Mouse (Mus musculus) retina, postnatal 7 days (tissue): ENCODE data around the gene Arl15.

Experiments
- DNase-seq: peaks from one replicate; pipeline ENCODE4 v3.0.0-alpha.2; 2012; ENCODE audit warnings: low read depth, low spot score

Gene Arl15

DNA sequence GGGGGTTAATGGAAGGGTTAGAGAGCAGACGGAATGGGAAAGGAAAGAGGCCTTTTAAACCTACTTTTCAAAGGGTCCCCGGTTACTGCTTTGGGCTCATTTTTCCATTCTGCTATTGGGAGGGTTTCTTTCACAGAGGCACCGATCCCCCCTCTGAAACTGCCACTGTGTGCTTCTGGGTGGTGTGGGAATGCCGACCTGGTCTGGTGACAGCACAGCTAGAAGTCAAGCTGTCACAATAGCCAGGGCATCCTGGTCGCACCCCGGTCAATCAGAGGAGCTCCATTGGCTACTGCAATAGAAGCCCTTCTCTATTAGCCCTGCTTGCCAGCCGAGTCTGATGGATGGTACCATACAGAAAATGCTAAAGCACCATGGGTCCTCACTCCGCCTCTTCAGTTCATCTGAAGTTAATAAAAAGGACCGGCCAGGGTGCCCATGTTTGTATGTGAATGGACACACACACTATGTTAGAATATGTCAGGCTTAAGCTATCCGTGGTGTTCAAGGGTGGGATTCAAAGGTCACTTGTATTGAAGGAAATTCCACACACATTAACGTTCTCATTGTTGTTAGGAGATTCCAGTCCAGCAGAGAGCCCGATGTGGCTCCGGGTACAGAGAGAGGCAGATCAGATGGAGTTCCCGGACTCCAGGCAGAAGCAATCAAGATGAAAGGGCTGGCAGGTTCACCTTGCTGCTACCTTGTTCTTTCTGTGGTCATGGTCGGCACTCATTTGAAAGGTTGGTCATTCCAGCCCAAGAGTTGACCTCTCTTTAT is 258.3 kb downstream of the Arl15 start:
- DNase-seq, result no peak

DNA sequence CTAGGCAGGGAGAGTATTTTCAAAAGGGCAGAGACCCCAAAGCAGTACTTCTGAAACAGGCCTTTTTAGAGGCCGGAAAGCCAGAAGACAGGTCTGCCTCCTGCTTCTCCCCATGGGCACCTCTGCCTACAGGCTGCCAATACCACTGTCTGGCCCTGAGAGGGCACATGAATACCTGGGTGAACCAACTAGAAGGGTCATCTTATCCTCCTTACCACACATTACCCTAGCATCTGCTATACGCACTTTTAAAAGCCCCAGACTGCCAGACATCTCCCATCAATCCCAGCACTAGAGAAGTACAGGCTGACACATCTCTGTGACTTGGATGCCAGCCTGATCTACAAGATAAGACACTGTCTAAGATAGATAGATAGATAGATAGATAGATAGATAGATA is 259.0 kb downstream of the Arl15 start:
- DNase-seq, result no peak

DNA sequence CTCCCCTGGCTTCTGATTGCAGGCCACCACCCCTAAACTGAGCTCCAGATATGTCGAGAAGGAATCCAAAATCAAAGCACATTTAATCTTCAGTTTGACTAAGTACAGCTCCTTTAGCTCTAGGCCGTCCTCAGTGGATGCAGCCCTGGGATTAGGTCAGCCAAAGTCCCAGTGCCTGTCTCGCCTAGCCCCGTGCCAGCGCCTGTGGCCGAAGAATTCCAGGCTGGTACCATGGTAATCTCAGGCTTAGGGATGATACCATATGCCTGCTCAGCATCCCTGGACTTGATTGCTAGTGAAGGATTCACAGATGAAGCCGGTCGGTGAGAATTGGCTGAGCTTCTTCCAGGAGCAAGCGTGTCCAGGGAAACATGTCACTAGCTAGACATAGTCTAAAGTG is 261.4 kb downstream of the Arl15 start:
- DNase-seq, result no peak

DNA sequence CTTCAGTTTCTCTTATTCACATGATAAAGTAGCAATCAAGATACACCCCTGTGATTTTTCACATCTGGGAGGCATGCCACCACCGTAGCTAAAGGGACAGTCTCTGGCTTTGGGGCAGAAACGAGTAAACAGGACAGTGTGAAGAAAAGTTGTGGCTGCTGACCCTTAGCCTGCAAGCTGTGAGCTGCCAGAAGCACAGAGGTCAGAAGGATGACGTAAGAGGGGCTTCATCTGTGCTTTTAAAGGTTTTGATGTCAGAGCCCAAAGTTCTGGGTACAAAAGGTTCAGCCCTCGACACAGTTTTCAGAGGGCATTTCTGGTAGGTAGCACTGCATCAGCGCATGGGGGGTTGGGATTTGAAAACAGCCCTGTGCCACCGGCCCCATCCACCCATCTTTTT is 266.0 kb downstream of the Arl15 start:
- DNase-seq, result no peak

DNA sequence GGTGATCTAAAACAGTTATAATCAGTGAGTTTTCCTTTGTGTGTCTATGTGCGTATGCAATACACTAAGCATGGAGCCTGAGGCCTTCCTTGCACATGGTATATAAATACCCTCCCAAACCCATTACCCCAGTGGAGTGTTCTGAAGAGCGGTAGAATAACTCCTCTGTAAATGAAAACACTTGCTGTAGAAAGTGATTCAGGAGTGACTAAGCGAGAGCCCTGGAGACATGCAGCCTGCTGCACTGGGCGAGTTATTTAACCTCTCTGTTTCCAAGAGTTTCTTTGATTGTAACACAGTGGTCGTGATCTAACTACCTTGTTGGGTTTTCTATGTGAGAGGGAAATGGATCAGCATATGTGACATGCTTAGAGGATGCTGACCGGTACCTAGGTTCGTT is 266.9 kb downstream of the Arl15 start:
- DNase-seq, result no peak

DNA sequence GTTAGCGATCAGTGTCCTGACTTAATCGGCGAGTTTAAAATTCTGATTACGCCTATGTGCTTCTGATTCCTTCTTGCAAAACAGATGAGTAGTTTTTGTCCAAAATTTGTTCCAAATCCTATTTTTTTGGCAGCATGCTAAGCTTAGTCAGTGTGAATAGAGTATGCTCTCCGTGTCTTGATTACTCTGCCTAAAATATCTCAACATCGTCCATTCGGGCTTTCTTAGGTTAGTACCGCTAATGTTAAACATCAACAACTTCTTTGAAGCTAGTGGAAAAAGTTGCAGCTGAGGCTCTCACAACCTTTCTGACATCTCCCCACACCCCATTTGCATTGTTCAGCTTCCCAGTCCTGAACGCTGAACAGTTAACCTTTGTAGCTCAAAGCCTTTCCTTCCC is 269.8 kb downstream of the Arl15 start:
- no peak for DNase-seq

DNA sequence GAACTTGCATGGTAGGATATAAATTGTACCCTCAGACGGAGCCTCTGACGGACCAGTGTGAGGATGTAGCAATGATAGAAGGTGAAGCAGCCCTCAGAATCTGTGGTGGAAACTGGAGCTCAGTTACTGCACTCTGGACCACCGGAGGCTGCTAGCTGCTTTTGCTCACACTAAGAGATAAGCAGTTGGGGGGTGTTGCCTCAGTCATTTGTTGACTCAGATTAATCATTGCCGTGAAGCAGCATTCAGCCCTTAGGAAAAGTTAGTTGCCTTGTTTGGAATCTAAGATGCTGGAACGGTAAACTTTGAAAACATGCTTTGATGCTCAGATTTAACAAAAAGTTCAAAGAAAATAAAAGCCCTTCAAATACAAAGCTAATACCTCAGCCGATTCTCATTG is 270.7 kb downstream of the Arl15 start:
- DNase-seq, result no peak

DNA sequence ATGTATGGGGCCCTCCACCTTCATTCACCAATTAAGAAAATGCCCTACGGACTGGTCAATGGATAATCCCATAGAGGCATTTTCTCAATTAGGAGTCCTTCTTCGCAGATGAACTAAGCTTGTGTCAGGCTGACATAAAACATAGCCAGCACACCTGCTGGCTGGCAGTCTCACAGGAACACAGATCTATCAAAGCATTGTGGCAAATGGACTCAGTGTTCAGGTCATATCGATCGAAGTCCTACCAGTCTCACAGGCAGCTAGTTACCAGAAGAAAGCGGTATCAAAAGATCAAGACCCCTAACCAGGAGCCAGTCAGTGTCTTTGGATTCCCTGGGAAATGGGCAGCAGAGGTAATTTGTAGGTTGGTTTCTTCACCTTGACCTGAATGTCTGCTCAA is 274.1 kb downstream of the Arl15 start:
- DNase-seq, result no peak

DNA sequence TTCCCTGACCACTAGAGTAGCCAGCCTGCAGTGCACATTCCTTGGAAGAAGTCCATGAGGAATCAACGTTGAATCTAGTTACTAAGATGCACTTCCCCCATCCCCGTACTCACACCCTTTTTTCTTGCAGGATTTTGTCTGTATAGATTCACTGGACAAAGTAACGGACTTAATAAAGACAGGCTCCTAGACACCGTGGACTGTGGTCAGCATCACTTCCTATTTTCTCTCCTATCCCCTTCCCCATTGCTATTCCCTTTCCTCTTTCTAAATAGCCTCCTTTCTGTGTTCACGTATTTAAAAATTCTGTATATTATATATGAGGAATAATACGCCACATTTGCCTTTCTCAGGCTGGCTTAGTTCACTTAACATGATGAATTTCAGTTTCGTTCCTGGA is 277.1 kb downstream of the Arl15 start:
- no peak for DNase-seq

DNA sequence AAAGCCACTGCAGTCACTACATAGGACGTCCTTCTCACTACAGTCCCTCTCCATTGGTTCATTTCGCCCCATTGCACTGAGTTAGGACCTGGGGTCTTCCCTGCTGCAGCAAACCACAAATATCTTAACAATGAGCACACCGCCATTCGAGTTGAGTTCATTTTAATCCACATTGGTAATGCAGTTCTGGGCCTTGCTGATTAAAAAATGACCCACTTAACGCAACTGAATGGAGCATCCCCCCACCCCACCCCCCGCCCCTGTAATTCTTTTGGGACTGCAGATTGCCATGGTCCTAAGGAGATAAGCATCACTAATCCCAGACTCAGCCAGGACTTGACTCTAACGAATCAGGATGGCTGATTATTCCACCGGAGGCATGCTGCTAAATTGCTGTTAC is 280.2 kb downstream of the Arl15 start:
- DNase-seq, result peak; percentile 33

DNA sequence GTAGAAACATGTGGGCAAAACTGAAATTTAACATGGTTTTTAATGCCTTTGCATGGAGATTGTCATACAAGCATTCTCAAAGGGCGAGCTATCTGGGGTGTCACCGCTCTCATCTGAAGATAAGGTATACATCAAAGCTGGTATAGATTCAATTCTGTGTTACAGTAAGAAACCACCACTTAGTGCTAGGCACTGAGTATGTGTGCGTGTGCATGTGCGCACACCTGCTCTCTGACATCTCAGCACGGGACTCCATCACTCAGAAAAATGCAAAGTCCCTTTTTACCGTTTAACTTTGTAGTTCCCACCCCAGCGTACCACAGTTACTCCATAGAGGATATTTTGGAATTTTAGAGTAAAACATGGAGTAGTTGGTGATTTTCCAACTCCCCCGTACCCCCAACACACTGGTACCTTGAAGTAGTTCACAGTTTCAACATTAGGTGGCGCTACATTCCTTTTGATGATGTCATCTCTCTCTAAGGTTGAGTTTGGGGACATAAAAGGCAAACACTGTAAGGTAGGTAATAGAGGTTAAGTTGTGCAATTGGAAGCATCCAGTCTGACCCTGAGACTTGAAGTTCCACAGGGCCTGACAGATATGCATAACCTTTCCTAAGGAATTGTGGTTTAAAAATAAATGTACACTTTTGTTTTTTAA is 281.5 kb downstream of the Arl15 start:
- DNase-seq, result peak; percentile 33

DNA sequence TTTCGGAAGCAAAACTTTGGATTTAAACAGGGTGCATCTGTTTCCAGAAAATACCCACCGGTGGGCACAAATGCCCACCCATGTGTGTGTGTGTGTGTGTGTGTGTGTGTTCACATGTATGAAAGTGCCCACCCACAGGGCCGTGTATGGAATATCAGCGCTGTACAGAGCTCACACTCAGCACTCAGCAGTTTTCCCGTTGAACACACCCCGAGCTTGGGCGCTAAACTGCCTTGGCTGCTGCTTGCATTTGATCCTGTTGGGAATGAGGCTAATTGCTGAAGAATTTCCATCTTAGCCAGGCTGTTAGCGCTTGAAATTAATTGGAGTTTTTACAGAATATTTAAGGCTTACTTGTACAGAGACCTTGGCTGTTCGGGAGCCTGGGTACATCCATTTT is 282.9 kb downstream of the Arl15 start:
- DNase-seq, result no peak

DNA sequence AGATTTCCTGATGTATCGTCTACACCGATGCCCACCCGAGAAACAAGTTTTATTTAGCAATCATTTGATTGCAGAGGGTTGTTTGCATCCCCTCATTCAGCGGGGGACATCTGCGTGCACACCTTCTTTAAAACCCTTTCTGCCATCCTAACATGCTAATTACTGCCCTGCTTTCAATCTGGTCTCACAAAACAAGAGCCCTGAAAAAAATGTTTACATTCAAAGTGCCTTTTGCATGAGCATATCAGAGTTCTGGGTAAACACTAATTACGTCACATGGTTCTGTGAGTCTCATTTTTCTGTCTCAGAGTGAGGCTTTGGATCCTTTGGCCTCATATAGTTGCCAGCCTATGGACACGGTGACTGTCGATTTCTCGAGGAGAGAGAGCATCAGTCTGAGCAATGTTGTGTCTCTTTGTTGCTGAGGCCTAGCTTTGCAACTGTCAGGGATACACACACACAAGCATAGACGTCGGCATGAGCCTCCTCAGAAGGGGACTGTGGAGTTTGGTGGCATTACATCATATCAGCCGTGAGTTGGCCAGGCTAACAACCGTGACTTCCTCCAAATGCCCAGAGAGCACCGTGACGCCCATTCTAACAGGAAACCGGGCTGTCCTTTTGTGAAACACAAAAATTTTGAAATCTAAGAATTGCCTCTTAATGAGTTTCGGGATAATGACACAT is 283.4 kb downstream of the Arl15 start:
- DNase-seq, result no peak

DNA sequence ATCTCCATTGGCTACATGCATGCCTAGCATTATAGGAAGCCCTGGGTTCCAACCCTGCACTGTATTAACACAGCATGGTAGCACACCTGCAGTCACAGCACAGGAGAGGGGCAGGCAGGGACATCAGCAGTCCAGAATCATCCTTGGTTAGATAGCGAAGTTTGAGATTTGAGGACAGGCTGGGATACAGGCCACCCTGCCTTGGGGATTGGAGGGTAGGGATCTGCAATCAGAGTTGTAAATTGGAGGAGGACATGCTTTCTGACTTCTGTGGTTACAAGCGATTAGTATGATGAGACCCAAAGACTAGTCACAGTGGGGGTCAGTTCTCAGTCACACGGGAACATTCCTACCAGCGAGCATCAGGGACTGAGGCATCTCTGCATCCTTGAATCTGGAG is 284.5 kb downstream of the Arl15 start:
- no peak for DNase-seq

DNA sequence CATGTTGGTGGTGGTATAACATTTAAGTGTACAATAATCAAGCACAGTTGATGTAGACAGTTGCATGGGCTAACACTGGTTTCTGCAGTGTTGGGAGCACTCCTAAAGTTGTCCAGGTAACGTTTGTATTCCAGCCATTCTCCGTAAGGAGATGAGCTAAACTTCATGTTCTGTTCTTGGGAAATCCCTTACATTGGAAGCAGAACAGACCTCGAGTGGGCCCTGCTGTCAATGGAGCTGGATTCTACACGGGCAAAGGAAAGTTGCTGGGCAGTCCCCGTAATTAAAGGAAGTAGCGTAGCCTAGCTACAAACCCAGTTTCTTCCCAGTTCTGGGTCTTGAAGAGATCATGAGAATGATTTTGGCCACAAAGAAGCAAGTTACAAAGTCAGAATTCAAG is 285.4 kb downstream of the Arl15 start:
- no peak for DNase-seq

DNA sequence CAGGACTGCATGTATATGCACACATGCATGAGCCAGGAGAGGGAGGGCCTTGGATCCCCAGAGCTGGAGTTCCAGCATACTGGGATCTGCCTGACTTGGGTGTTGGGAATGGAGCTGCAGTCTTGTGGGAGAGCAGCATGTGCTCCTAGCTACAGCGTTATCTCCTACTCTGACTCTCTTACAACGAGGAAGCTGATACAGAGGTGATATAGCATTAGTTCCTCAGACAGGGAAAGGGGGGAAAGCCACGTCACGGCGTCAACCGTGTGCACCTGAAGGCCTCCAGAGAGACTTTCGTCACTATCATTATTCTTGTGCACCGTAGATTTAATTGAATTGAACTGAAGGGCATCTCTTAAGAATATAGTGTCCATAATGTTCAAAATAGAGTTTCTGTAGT is 286.2 kb downstream of the Arl15 start:
- no peak for DNase-seq

DNA sequence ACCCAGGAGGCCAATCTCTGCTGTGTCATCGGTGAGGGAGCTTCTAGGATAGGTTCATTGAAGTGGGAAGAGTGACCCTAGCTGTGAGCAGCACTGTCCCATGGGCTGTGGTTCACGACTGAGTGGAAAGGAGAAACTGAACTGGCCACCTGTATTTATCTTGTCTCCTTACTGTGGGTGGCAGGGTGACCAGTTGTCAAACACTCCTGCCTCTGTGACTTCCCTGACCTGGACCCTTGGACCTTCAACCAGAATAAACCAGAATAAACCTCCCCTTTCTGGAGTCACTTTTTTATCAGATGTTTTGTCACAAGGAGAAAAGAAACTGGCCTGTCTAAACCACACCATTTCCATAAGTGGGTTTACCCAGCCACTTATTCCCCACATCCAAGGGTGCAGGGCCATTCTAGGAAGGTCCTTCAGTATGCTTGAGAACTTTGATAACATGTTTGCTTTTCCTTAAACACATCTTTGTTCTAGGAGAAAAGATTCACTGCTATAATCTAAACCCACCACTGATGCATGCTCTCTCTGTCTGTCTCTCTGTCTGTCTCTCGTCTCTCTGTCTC is 289.3 kb downstream of the Arl15 start:
- DNase-seq, result no peak

DNA sequence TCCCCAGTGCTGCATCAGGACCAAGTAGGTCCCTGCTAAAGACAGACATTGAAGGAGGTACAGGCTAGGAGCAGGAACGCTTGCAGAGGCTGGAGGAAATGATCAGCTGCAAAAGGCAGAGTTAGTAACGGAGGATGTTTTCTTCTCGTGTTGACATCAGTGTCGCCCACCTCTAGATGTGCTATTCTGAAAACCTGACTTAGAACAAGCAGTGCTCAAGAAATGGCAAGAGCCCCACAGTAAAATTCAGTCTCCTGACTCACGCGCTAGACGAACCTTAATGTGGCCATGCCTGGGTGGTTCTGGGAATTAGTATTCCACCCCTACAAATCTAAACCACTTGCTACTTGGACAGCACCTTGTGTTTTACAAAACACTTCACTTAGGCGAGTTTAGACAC is 291.1 kb downstream of the Arl15 start:
- no peak for DNase-seq

DNA sequence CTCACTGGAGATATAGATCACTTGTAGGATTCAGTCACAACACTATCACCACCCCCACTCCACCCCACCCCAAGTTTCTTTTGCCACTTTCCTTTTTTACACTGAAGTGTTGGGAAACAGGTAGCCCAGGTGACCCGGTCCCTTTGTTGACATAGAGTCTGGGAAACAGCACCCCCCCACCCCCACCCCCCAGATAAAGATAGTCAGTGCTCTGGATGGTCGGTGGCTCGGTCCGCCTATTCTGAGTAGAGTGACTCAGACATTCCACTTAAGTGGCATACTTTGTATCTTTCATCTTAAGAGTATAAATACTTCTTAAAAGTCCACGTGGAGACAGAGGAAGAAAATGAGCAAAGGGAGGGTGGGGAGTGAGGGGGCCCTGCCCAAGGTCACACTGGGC is 292.0 kb downstream of the Arl15 start:
- no peak for DNase-seq

DNA sequence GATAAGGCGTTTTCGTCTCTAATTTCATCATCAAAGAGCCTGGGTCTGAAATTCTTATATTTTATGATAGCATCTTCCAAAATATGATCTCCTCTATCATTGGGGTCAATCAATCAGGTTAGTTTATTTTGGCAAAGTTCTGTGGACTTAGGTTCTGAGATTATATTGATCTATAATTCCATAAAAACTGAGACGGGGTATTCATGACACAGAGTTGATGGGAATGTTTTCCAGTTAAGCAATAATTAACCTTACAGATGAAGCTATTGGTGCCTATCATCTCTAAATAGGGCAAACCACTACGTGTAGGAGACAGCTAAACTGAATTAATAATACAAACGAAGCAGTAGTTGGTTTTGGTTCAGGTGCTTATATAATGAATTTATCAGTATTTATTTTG is 292.5 kb downstream of the Arl15 start:
- no peak for DNase-seq

DNA sequence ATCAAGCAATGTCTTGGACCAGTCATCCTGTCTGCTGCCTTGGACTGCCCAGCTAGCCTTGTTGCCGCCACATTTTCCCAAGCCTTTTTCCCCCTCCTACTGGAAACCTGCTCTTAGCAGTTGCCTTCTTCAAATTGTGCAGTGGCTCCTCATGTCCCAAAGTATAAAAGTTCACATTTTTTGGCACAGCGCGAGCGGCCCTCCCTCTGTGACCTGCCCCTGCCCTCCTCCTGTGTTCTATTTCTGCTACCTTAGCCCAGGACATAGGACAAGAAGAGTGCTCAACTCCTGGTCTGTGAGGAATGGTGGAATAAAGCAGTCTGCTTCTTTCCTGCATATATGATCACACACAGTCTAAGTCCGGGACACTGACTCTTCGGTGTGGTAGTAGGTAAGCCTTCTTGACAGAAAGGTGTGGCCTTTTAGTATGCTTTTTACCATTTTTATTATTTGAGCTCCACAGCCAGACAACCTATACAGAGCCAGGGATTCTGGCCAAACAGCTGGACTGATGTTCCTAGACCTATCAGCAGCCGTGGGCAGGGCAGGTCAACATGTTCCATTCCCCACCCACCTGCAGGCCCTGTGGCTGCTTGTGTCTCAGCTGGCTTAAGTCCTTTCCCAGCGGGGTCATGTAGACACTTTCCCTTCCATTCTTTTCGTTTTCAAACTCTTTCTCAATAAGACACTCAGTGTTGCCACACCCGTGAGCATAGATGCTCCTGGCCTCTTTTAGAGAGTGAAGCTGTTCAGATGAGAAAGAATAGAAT is 293.6 kb downstream of the Arl15 start:
- no peak for DNase-seq

DNA sequence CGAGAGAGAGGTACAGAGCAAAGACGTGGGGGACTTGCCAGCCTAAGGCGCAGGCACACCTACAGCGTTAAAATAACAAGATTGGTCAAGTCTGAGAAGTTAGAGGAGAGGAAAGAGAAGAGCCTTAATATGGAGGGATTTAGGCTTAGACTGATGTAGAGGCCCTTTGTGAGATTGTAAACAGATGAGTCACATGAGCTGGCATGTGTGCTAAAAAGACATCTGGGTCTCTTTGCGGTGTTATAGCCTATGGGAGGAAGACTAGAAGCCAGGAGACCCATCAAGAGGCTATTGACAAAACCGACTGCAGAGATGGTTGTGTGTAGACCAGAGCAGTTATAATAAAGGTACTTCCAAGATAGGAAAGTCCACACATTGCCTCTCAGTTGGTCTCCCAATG is 296.5 kb downstream of the Arl15 start:
- no peak for DNase-seq
